Mouse (Mus musculus) olfactory bulb, adult 2 months (tissue): ENCODE measurements at regions not wholly inside any gene's neighbourhood (a gene's known extent, or its start where the extent isn't known, plus 50 kb on each side); places are given as distances from the start of the nearest gene placed in this dataset.

Source experiments
- CTCF ChIP-seq: fragments of 200-500 bp; IDR thresholded peaks from 2 replicates; pipeline ENCODE4 v1.5.1; 2012; ENCODE audit warnings: low read depth, mild to moderate bottlenecking, low read length, moderate library complexity; ENCODE audit not compliant: insufficient read depth
- POLR2A ChIP-seq: fragments of 200-500 bp; IDR thresholded peaks from 2 replicates; pipeline ENCODE4 v1.6.1; 2012; ENCODE audit warnings: mild to moderate bottlenecking, low read depth, low read length, moderate library complexity; ENCODE audit not compliant: insufficient read depth

DNA sequence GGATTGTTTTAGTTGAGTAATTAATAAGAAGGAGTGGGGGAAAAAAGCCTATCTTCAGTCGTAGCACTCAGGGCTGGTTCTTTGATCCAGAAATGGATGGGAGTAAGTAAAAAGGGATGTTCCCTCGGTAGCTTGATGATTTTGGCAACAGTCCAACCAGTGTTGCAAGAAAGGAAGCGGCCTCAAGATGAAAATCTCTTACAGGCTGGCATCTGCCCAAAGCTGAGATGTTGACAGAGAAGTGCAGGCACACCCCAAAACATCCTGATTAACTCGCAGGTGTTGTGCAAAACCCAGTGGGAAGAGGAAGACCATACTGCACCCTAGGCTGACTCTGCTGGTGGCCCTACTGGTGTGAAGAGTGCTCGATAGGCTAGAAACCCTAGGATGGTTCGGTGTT, 178.0 kb downstream of the Dusp6 start:
- TF ChIP-seq POLR2A: no peak
- no peak for TF ChIP-seq CTCF
